Mouse (Mus musculus) testis, adult 2 months (tissue): ENCODE data around the gene Itga11.

Experiments used
- CTCF ChIP-seq: fragments of 200-500 bp; IDR thresholded peaks from 2 replicates; pipeline ENCODE4 v1.5.1; 2012; ENCODE audit warnings: low read depth, mild to moderate bottlenecking, inconsistent platforms, low read length, moderate library complexity; ENCODE audit not compliant: control insufficient read depth, insufficient read depth, insufficient replicate concordance
- POLR2A ChIP-seq: fragments of 200-500 bp; IDR thresholded peaks from 2 replicates; pipeline ENCODE4 v1.6.1; 2012; ENCODE audit warnings: low read depth, mild to moderate bottlenecking, inconsistent platforms, low read length, moderate library complexity; ENCODE audit not compliant: control insufficient read depth

- no peak for TF ChIP-seq CTCF
- no peak for TF ChIP-seq POLR2A
These were observed 82.0 kb downstream of the Itga11 start for GRCm38 (mm10) chr9:62759601-62760000.
